Mouse (Mus musculus) forebrain, postnatal 0 days (tissue): ENCODE data around the gene Iqcn. TPM values are rescaled to one million over a fixed set of nuclear protein-coding genes. Genes with fewer than 3 reads are reported as not detected.

Experiments
- ATAC-seq: fragments of 200-750 bp; cut with Nextera tagmentation; 2 replicates; pipeline ENCODE4 v1.8.0; 2017; ENCODE audit warnings: mild to moderate bottlenecking, moderate library complexity
- DNase-seq: peaks from one replicate; pipeline ENCODE4 v3.0.0-alpha.2; 2015
- H3K27ac ChIP-seq: fragments of 300-500 bp; sonication (generic); 2 replicates; pipeline ENCODE4 v1.5.1; 2014; ENCODE audit warnings: low read depth, mild to moderate bottlenecking, antibody characterized with exemption, low read length, moderate library complexity, mixed read lengths
- H3K27me3 ChIP-seq: fragments of 300-500 bp; sonication (generic); 2 replicates; pipeline ENCODE4 v1.6.1; 2014; ENCODE audit warnings: mild to moderate bottlenecking, low read length, mixed read lengths; ENCODE audit not compliant: insufficient read depth
- H3K36me3 ChIP-seq: fragments of 300-500 bp; sonication (generic); 2 replicates; pipeline ENCODE4 v1.6.1; 2014; ENCODE audit warnings: mild to moderate bottlenecking, moderate library complexity; ENCODE audit not compliant: insufficient read depth
- H3K4me1 ChIP-seq: fragments of 300-500 bp; sonication (generic); 2 replicates; pipeline ENCODE4 v1.6.1; 2014; ENCODE audit warnings: antibody characterized with exemption; ENCODE audit not compliant: insufficient read depth
- H3K4me2 ChIP-seq: fragments of 300-500 bp; sonication (generic); 2 replicates; pipeline ENCODE4 v1.6.1; 2014; ENCODE audit warnings: low read depth, mild to moderate bottlenecking, moderate library complexity
- H3K4me3 ChIP-seq: fragments of 300-500 bp; sonication (generic); 2 replicates; pipeline ENCODE4 v1.5.1; 2014; ENCODE audit warnings: low read depth, low read length, mixed read lengths
- H3K9ac ChIP-seq: fragments of 300-500 bp; sonication (generic); 2 replicates; pipeline ENCODE4 v1.6.1; 2014; ENCODE audit warnings: mild to moderate bottlenecking
- H3K9me3 ChIP-seq: fragments of 300-500 bp; sonication (generic); 2 replicates; pipeline ENCODE4 v1.6.1; 2016; ENCODE audit warnings: low read length
- CTCF ChIP-seq: sonication (generic); IDR thresholded peaks from 2 replicates; pipeline ENCODE4 v1.5.1; 2016; ENCODE audit warnings: antibody characterized with exemption, control low read depth, low read depth
- WGBS: fragments of 180-500 bp; shearing (Covaris S2); extraction: QIAGEN DNeasy Blood & Tissue Kit; methylation state at CpG from one replicate; pipeline ENCODE4 v1.1.7; 2014; 5-methylcytosine and 5-hydroxymethylcytosine counted together
- polyA plus RNA-seq: library from polyadenylated mRNA; unstranded; fragments of >200 nt; fragmentation: Nextera tagmentation; extraction: Ambion mirVana; gene quantifications from 2 replicates; pipeline ENCODE4 v1.2.1, GENCODE M21; 2015
- total RNA-seq: library from RNA; depleted of rRNA; stranded (reverse); fragments of >200 nt; gene quantifications from 2 replicates; pipeline ENCODE4 v1.2.3, GENCODE M21; 2014; rRNA removed

Gene Iqcn
- 0.33 TPM in 1 of 2 replicates, not detected in the other for total RNA-seq
- 0.03 and 0.08 TPM in 2 replicates for polyA plus RNA-seq

GRCm38 (mm10) chr8:70703287-70703686 lies at the start of gene Iqcn:
TSS of gene Iqcn (plus strand) at chr8:70703457.
- Histone ChIP-seq H3K4me2 (peak within 1 kb of the TSS; percentile 60; the same call in 1 of the 2 replicates), H3K4me1 (peaks cover 13% of the 10 kb centered on the region), H3K36me3 (peaks cover 10% of the 10 kb centered on the region; the same call in 1 of the 2 replicates), H3K9ac (0 out of 2 replicates have a peak within 1 kb of the TSS, but pooled peaks have one; percentile 6), H3K9me3 (no peaks in the 10 kb centered on the region), H3K27ac (no peak within 1 kb of the TSS), H3K27me3 (no peaks in the 10 kb centered on the region), H3K4me3 (no peak within 1 kb of the TSS)
- ATAC-seq: no peak
- no peak for TF ChIP-seq CTCF
- DNase-seq: no peak
- WGBS: 93% methylated on average over 3 of the region's 3 CpGs

GRCm38 (mm10) chr8:70654121-70654520 lies 49.1 kb upstream of the Iqcn start:
- no peak overlapping the region for H3K9ac ChIP-seq
- no peaks in the 10 kb centered on the region for H3K27me3 ChIP-seq
- WGBS: 63% methylated on average over 1 of the region's 1 CpGs
- H3K4me3 ChIP-seq: no peak overlapping the region
- no peak overlapping the region for H3K4me2 ChIP-seq
- no peak for DNase-seq
- H3K4me1 ChIP-seq: peaks cover 3% of the 10 kb centered on the region; the same call in 1 of the 2 replicates
- TF ChIP-seq CTCF: no peak
- H3K36me3 ChIP-seq: peaks cover 25% of the 10 kb centered on the region
- H3K27ac ChIP-seq: no peak overlapping the region
- no peaks in the 10 kb centered on the region for H3K9me3 ChIP-seq
- ATAC-seq: no peak

- ATAC-seq (no peak), DNase-seq (no peak)
- Histone ChIP-seq H3K4me1 (peaks cover 2% of the 10 kb centered on the region; the same call in 1 of the 2 replicates), H3K27ac (no peak overlapping the region), H3K4me2 (no peak overlapping the region), H3K27me3 (no peaks in the 10 kb centered on the region), H3K9me3 (no peaks in the 10 kb centered on the region), H3K36me3 (peaks cover 20% of the 10 kb centered on the region), H3K9ac (no peak overlapping the region), H3K4me3 (no peak overlapping the region)
- 23% methylated on average over 2 of the region's 2 CpGs for WGBS
- TF ChIP-seq CTCF: no peak
Observed at GRCm38 (mm10) chr8:70655469-70655868, 47.8 kb upstream of the Iqcn start.

GRCm38 (mm10) chr8:70656193-70656790 lies 47.0 kb upstream of the Iqcn start:
- Histone ChIP-seq H3K4me3 (no peak overlapping the region), H3K9ac (peak overlapping the region; percentile 10; the same call in 1 of the 2 replicates), H3K4me1 (peaks cover 3% of the 10 kb centered on the region; the same call in 1 of the 2 replicates), H3K27me3 (no peaks in the 10 kb centered on the region), H3K36me3 (peaks cover 14% of the 10 kb centered on the region), H3K4me2 (no peak overlapping the region), H3K9me3 (no peaks in the 10 kb centered on the region), H3K27ac (peak overlapping the region; percentile 42; the same call in 1 of the 2 replicates)
- 13% methylated on average over 13 of the region's 13 CpGs for WGBS
- peak; percentile 12; the same call in 1 of the 2 replicates for ATAC-seq
- no peak for DNase-seq
- TF ChIP-seq CTCF: no peak

- no peak for TF ChIP-seq CTCF
- Histone ChIP-seq H3K27me3 (no peaks in the 10 kb centered on the region), H3K27ac (no peak overlapping the region), H3K9ac (no peak overlapping the region), H3K9me3 (no peaks in the 10 kb centered on the region), H3K4me2 (no peak overlapping the region), H3K36me3 (0 out of 2 replicates have a peak, but pooled peaks cover 6% of the 10 kb centered on the region), H3K4me3 (no peak overlapping the region), H3K4me1 (peaks cover 3% of the 10 kb centered on the region; the same call in 1 of the 2 replicates)
- WGBS: 99% methylated on average over 3 of the region's 3 CpGs
- DNase-seq (no peak), ATAC-seq (no peak)
Observed at GRCm38 (mm10) chr8:70657214-70657613, 46.0 kb upstream of the Iqcn start.

- Histone ChIP-seq H3K9ac (no peak overlapping the region), H3K4me3 (no peak overlapping the region), H3K27ac (no peak overlapping the region), H3K9me3 (no peaks in the 10 kb centered on the region), H3K4me2 (no peak overlapping the region), H3K27me3 (no peaks in the 10 kb centered on the region), H3K36me3 (0 out of 2 replicates have a peak, but pooled peaks cover 3% of the 10 kb centered on the region), H3K4me1 (peaks cover 3% of the 10 kb centered on the region; the same call in 1 of the 2 replicates)
- no peak for DNase-seq
- ATAC-seq: no peak
- TF ChIP-seq CTCF: no peak
- WGBS: 78% methylated on average over 2 of the region's 2 CpGs
Observed at GRCm38 (mm10) chr8:70657739-70658138, 45.5 kb upstream of the Iqcn start.

GRCm38 (mm10) chr8:70658897-70659603 lies 44.2 kb upstream of the Iqcn start:
- H3K4me1 ChIP-seq: peaks cover 3% of the 10 kb centered on the region; the same call in 1 of the 2 replicates
- H3K9ac ChIP-seq: peak overlapping the region; percentile 73
- 0 out of 2 replicates have a peak, but pooled peaks cover 3% of the 10 kb centered on the region for H3K36me3 ChIP-seq
- H3K4me2 ChIP-seq: peak overlapping the region; percentile 96
- no peak for TF ChIP-seq CTCF
- H3K27me3 ChIP-seq: no peaks in the 10 kb centered on the region
- no peak; the same call in 1 of the 2 replicates for ATAC-seq
- peak overlapping the region; percentile 74 for H3K4me3 ChIP-seq
- peak overlapping the region; percentile 21; the same call in 1 of the 2 replicates for H3K27ac ChIP-seq
- no peaks in the 10 kb centered on the region for H3K9me3 ChIP-seq
- no peak for DNase-seq
- WGBS: 1% methylated on average over 31 of the region's 31 CpGs
